Mouse (Mus musculus) kidney, embryonic 14.5 days (tissue): ENCODE measurements around the gene Phactr1. TPM values are rescaled to one million over a fixed set of nuclear protein-coding genes. Genes with fewer than 3 reads are reported as not detected.

Experiments used
- ATAC-seq: fragments of 200-750 bp; cut with Nextera tagmentation; 2 replicates; pipeline ENCODE4 v1.8.0; 2017; ENCODE audit warnings: moderate number of reproducible peaks, mild to moderate bottlenecking, moderate TSS enrichment, moderate library complexity; ENCODE audit not compliant: low FRiP score, low TSS enrichment
- H3K27ac ChIP-seq: fragments of 300-500 bp; sonication (generic); 2 replicates; pipeline ENCODE4 v1.5.1; 2014; ENCODE audit warnings: low read depth, mild to moderate bottlenecking, low read length, moderate library complexity, mixed read lengths
- H3K27me3 ChIP-seq: fragments of 300-500 bp; sonication (generic); 2 replicates; pipeline ENCODE4 v1.6.1; 2014; ENCODE audit warnings: mild to moderate bottlenecking, low read length; ENCODE audit not compliant: control insufficient read depth, insufficient read depth
- H3K36me3 ChIP-seq: fragments of 300-500 bp; sonication (generic); 2 replicates; pipeline ENCODE4 v1.6.1; 2014; ENCODE audit warnings: low read length, mixed read lengths; ENCODE audit not compliant: control insufficient read depth, insufficient read depth
- H3K4me1 ChIP-seq: fragments of 300-500 bp; sonication (generic); 2 replicates; pipeline ENCODE4 v1.6.1; 2014; ENCODE audit warnings: low read length, mixed read lengths; ENCODE audit not compliant: control insufficient read depth, insufficient read depth
- H3K4me2 ChIP-seq: fragments of 300-500 bp; sonication (generic); replicated peaks from 2 replicates; pipeline ENCODE4 v1.6.1; 2014; ENCODE audit warnings: low read depth, mild to moderate bottlenecking, low read length
- H3K4me3 ChIP-seq: fragments of 300-500 bp; sonication (generic); 2 replicates; pipeline ENCODE4 v1.5.1; 2014; ENCODE audit warnings: mild to moderate bottlenecking, low read length
- H3K9ac ChIP-seq: fragments of 300-500 bp; sonication (generic); 2 replicates; pipeline ENCODE4 v1.6.1; 2014; ENCODE audit warnings: low read depth, mild to moderate bottlenecking, low read length, moderate library complexity
- H3K9me3 ChIP-seq: fragments of 300-500 bp; sonication (generic); 2 replicates; pipeline ENCODE4 v1.6.1; 2016; ENCODE audit warnings: low read length; ENCODE audit not compliant: control insufficient read depth
- WGBS: fragments of 180-500 bp; shearing (Covaris S2); extraction: QIAGEN DNeasy Blood & Tissue Kit; methylation state at CpG from one replicate; pipeline ENCODE4 v1.1.7; 2014; 5-methylcytosine and 5-hydroxymethylcytosine counted together
- polyA plus RNA-seq: library from polyadenylated mRNA; unstranded; fragments of >200 nt; fragmentation: Nextera tagmentation; extraction: Ambion mirVana; gene quantifications from 2 replicates; pipeline ENCODE4 v1.2.1, GENCODE M21; 2014

Gene Phactr1
- polyA plus RNA-seq, 1 experiment from 2014 or later, result 26.6 TPM

DNA sequence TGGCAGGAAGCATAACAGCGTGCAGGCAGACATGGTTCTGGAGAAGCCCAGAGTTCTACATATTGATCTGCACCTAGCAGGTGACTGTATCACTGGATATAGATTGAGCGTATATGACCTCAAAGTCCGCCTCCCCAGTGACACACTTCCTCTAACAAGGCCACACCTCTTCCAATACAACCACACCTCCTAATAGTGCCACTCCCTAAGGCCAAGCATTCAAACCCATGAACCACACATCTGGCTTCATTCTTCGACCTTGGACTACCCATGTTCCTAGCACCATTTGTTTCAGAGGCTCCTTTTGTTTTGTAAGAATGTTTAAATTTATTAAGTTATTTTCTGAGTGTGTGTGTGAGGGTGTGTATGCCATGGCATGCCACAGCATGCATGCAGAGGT lies 507.3 kb downstream of the Phactr1 start:
- peaks cover 6% of the 10 kb centered on the region; the same call in 1 of the 2 replicates for H3K4me1 ChIP-seq
- 91% methylated on average over 4 of the region's 4 CpGs for WGBS
- no peaks in the 10 kb centered on the region for H3K27me3 ChIP-seq
- H3K27ac ChIP-seq, result no peak overlapping the region
- H3K9me3 ChIP-seq, result no peaks in the 10 kb centered on the region
- no peak overlapping the region for H3K4me2 ChIP-seq
- no peak for ATAC-seq
- H3K4me3 ChIP-seq, result no peak overlapping the region
- H3K9ac ChIP-seq, result no peak overlapping the region
- no peaks in the 10 kb centered on the region for H3K36me3 ChIP-seq
